Mouse (Mus musculus) frontal cortex, postnatal 14 days (tissue): Measurements from ENCODE around the gene Ccdc73.
"Not testable (repeated sequence)": the region's sequence is repeated elsewhere in the genome, so short reads cannot be mapped to it uniquely, and the experiment has no call there.

Experiments
- DNase-seq, 2 experiments: peaks; one replicate each; pipeline ENCODE4 v3.0.0; 2022; ENCODE audit warnings: low spot score in 2 of 2

Gene Ccdc73

GRCm38 (mm10) chr2:104869101-104869500 lies 1.5 kb downstream of the Ccdc73 start:
- DNase-seq: no peak

DNA sequence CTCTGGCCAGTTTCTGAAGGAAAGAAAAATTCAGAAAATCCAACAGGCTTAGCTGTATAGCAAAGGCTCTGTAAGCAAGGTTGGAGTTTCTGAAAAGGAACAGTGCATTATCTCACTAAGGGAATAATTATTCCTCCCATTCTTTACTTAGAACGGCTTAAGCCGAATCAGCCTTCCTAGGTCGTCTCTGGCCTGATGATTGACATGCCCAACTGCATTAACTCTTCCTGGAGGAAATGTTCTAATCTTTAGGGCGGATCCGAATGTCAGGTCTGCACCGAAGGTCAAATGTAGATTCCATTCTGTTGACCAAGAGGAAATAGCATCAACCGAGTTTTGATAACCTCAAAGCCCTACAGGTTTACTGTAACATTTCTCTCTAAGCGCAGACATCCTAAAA lies 11.2 kb downstream of the Ccdc73 start:
- no peak for DNase-seq

DNA sequence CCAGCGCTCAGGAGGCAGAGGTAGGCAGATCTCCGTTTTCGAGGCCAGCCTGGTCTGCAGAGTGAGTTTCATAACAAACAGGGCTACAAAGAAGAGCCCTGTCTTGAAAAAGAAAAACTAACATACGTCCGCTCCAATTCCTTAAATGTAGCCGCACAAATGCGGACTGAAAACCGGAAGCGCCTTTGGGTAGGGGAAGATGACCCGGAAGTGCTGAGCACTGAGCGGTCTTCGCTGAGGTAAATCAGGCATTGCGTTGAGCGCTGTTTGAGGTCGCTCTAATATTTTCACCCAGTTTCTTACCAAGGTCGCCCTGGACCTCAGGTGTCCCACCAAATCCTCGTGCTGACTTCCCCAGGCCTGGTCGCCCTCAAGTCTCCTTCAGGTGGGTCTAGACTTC lies 18.5 kb downstream of the Ccdc73 start:
- no peak for DNase-seq

DNA sequence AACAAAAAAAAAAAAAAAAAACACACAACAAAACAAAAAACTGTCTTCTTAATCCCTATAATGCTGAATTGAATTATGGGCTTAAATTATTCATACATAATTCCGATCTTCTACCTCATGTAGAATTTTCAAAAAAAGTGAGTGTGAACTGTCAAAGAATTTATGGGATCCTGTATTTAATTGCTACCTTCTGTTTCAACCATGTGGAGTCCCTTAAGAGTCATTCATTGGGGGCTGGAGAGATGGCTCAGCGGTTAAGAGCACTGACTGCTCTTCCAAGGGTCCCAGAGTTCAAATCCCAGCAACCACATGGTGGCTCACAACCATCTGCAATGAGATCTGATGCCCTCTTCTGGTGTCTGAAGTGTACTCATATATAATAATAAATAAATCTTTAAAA lies 19.7 kb downstream of the Ccdc73 start:
- DNase-seq: not testable (repeated sequence)

GRCm38 (mm10) chr2:104887882-104888566 lies 20.4 kb downstream of the Ccdc73 start:
- peak; percentile 42 to 80 for DNase-seq

DNA sequence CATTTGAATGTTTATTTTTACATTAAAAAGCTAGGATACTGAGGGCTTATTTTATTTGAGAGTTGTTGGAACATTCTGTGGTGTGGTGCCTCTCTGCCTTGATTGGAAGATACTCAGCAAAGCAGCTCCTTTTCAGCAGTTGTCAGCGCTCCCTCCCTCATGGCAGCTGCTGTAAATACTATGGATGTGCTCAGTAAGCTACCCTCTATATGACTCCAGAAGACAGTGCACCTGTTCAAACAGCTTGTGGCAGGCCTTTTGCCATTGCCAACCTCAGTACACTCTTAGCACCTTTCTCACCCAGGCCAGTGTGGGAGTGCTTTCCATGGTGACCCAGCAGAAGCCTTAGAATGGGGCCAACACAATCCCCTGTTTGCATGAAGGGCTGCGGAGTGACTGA lies 32.4 kb downstream of the Ccdc73 start:
- no peak for DNase-seq

DNA sequence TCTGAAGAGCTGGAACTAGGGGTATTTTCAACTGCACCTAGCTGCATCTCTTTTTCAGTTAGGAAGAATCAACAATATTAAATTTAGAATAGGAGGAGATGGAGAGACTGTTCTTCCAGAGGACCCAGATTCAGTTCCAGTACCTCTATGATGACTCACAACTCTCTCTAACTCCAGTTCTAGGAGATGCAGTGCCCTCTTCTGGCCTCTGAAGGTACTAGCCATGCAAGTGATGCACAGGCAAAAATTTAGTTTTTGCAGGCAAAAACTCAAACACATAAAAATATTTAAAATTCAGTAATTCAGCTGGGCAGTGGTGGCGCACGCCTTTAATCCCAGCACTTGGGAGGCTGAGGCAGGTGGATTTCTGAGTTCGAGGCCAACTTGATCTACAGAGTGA lies 48.1 kb downstream of the Ccdc73 start:
- DNase-seq: no peak

GRCm38 (mm10) chr2:104964492-104964891 lies 96.9 kb downstream of the Ccdc73 start:
- DNase-seq: no peak

- DNase-seq: no peak
Observed at GRCm38 (mm10) chr2:104981712-104982111, 114.1 kb downstream of the Ccdc73 start.

- no peak for DNase-seq
Observed at GRCm38 (mm10) chr2:104985796-104986195, 118.2 kb downstream of the Ccdc73 start.

GRCm38 (mm10) chr2:104988974-104989373 lies 121.4 kb downstream of the Ccdc73 start:
- DNase-seq: no peak

DNA sequence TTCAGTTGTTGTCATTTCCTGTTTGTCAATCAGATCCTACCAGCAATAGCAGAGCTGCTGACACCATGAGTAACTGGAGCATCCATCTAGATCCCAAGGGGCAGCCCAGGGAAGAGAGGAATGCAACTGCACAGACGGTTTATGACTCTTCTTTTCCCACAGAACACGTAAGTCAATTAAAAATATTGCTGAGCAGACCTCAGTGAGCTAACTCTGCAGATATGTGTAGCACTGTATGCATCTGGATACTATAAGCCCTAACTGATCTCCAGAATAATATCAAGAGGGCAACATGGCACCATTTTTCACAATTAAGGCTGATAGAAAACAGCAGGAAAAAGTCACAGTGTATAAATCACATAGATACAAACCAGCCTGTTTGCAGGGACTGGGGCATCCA lies 126.8 kb downstream of the Ccdc73 start:
- DNase-seq: no peak

- DNase-seq: no peak
Observed at GRCm38 (mm10) chr2:104996201-104996600, 128.6 kb downstream of the Ccdc73 start.

- DNase-seq: no peak
Observed at GRCm38 (mm10) chr2:105007236-105007635, 139.6 kb downstream of the Ccdc73 start.

GRCm38 (mm10) chr2:105016192-105016966 lies 148.8 kb downstream of the Ccdc73 start:
- no peak for DNase-seq

DNA sequence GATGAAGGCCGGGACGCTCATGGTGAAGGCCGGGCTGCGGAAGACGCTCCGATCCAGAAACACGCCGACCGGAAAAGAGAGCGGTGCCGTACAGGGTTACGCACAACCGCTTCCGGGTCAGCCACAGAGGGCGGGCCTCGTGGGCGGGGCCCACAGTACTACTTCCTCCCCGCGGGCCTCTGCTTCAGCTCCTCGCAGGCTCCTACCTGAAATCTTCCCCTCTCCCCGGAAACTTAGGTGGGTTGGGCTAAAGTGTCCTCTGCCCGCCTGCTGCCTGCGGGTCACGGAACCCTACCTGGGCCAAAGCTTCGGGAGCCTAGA lies 149.3 kb downstream of the Ccdc73 start, which contains the start of gene Eif3m:
Gene Eif3m, minus strand, starts transcription at position 114 of the 321 bp plus-strand sequence.
- DNase-seq: peak; percentile 87 to 91

- DNase-seq: no peak
Observed at GRCm38 (mm10) chr2:105017802-105018201, 150.2 kb downstream of the Ccdc73 start.

DNA sequence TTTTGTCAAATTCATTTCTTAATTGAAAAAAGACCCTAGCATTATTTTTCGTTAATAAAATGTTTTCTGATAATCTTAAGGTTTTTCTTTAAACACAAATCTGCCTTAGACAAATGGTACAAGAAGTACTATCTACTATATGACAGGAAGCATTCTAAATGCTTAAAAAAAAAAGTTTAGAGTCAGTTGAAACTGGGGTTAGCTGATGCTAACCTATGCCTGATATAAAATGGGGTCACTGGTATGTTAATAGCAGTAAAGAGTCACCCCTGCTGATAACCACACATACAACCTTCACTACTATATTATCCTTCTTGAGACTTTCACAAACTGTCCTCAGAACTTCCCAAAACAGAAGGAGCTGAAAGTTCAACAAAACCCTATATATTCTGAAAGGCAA lies 151.9 kb downstream of the Ccdc73 start:
- DNase-seq: no peak

DNA sequence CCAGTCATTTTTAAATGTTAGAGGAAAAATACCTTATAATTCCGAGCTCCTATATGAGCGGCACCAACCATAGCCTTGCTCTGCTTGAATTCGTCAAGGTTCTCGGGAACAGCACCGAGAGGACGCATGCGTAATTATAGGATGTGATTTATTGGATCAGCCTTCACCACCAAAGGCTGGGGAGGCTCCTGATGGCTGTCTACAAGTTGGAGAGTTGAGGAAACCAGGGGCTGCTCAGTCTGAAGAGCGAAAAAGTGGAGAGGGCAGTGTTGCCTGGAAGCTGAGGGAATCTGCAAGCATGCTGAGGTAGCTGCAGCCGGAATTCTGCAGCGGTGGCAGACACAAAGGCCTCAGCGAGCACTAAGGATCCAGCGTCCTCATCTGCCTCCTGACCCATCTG lies 153.7 kb downstream of the Ccdc73 start:
- no peak for DNase-seq

DNA sequence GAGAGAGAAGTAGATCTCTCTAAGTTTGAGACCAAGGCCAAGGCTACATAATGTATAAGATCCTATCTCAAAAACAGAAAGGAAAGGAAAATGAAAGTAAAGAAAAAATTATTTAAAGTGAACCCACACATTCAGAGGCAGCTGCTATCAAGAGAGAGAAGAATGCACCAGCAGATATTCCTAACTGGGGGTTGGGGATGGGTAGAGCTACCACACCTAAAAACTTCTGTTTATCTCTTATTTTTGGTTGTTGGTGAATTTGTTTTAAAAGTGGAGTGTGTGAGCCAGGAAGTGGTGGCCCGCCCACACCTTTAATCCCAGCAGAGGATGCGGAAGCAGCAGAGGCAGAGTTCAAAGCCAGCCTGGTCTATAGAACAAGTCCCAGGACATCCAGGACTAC lies 154.2 kb downstream of the Ccdc73 start:
- DNase-seq: no peak

DNA sequence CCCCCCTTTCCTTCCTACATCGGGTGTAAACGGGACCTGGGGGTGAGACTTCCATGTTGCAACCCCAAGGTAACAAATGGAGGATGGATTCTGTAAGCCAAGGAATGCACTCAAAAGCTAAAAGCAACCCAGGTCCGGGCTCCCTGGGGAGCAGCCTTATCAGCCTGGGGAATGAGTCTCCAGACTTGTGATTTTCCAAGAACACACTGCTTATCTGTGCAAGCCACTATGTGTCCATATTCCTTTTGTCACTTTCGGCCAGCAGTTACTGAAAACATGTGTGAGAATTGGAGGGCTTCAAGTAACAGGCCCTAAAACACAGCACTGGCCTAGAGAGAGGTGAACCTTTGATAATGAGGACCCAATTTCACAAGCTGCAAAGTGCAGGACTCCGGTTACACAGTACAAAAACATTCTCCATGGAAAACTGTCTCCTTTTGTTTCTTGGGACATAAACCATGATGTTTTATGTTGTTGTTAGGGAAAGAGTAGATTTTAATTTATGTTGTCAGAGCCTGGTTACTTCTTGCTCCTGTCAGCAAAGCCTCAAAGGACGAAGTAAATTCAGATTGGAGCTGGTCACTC lies 155.5 kb downstream of the Ccdc73 start:
- no peak for DNase-seq

DNA sequence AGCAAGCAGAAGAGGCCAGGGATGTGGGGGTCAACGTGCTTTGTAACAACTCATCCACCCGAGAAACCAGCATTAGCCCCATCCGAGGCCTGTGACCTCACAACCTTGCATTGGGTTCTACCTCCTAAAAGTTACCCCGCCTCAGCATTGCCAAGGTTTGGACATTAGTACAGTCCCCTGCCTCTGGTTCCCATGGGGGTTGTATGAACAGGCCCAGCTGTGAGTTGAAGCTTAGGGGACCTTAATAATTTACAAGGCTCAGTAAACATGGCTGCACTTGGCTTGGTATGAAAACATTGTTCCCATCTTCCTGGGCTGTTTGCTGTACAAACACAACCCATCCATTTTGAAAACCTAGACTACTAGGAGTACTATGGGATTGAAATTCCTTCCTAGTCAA lies 156.2 kb downstream of the Ccdc73 start:
- DNase-seq: no peak

DNA sequence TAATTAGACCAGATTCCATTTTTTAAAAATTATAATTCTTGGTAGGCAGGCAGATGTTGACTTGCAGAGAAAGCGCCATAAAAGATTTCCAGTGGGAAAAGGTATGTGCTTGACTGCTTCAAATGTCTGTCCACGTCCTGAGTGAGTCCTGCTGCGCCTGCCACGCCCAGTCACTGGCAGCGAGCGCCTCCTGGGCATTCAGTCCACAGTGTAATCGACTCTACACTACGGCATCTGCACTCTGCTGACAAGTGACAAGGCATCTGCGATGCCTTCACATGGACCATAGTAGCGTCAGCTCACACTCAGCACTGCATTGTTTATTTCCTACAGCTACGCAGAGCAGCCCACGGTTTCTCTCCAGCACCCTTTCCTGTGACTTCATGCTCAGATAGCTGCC lies 158.0 kb downstream of the Ccdc73 start:
- not testable (repeated sequence) for DNase-seq
